Mouse (Mus musculus): ENCODE results near the gene Cutal.

GRCm38 (mm10) chr2:34899682-34900081 lies 25.5 kb downstream of the Cutal start:
- no peak for TF ChIP-seq CTCF (IDR thresholded peaks at IDR 0.05 in 2 of 3, conservative IDR thresholded peaks at IDR 0.05 in 1 of 3; ENCODE audit: control insufficient read depth in 1 of 3, insufficient read depth in 1 of 3, low read depth in 2 of 3, low read length in 3 of 3, poor library complexity in 1 of 3, severe bottlenecking in 1 of 3)
- no peak for TF ChIP-seq NRF1 (IDR thresholded peaks at IDR 0.05; ENCODE audit: insufficient read depth, low read depth, low read length, poor library complexity, severe bottlenecking)
- TF ChIP-seq POLR2A (IDR thresholded peaks at IDR 0.05; ENCODE audit: control insufficient read depth in 1 of 2, insufficient read depth in 1 of 2, low read depth in 1 of 2, low read length in 2 of 2, poor library complexity in 1 of 2) = no peak
- no peak for TF ChIP-seq POLR2AphosphoS2 (IDR thresholded peaks at IDR 0.05; ENCODE audit: low read length)
- no peak for TF ChIP-seq EP300 (IDR thresholded peaks at IDR 0.05; ENCODE audit: low read depth in 1 of 2, low read length in 2 of 2)
- no peak for TF ChIP-seq NELFE (IDR thresholded peaks at IDR 0.05; ENCODE audit: low read depth, low read length)
- TF ChIP-seq ZKSCAN1 (IDR thresholded peaks at IDR 0.05; ENCODE audit: low read depth, low read length) = no peak
- TF ChIP-seq ZC3H11A (IDR thresholded peaks at IDR 0.05; ENCODE audit: low read depth, low read length) = no peak
- TF ChIP-seq MYB (IDR thresholded peaks at IDR 0.05; ENCODE audit: low read depth, low read length) = no peak

Data from MEL (cell line).